Mouse (Mus musculus): ENCODE results near the gene Soga1. TPM values are rescaled to one million over a fixed set of nuclear protein-coding genes. Genes with fewer than 3 reads are reported as not detected.

Gene Soga1
- polyA plus RNA-seq, 1 experiment from 2014 or later: 9.8 TPM

DNA sequence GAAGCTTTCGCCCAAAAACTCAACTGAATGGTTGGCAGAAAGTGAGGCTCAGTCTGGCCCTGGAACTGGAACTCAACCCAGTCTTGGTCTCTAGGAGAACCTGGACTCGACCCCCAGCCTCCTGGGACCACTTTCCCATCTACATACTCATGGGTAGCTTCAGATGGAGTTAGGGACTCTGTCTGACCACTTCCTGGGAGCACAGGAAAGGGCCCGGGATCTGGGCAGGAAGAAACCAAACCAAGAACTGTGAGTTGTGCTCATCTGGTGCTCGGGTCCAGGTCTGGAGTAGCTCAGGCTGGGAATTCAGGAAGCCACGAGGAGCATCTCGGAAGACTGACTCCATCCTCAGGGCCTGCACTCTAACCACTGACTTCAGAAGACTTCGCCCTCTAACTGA is 2.5 kb downstream of the Soga1 start:
- DNase-seq (ENCODE audit: low spot score) (no peak), ATAC-seq (ENCODE audit: low FRiP score) (no peak)
- no peaks in the 10 kb centered on the region for H3K9me3 ChIP-seq (ENCODE audit: control insufficient read depth, low read length)
- peak overlapping the region; percentile 89 for H3K4me2 ChIP-seq (replicated peaks; ENCODE audit: low read depth, low read length)
- peaks cover 19% of the 10 kb centered on the region for H3K4me1 ChIP-seq (replicated peaks; ENCODE audit: control insufficient read depth, insufficient read depth, low read length)
- H3K36me3 ChIP-seq (ENCODE audit: control insufficient read depth, insufficient read depth, low read length): no peaks in the 10 kb centered on the region
- 86% methylated on average over 7 of the region's 7 CpGs for WGBS
- H3K27ac ChIP-seq (ENCODE audit: low read depth, low read length): no peak overlapping the region
- peak overlapping the region; percentile 97 for H3K4me3 ChIP-seq (ENCODE audit: low read depth, low read length)
- H3K9ac ChIP-seq (ENCODE audit: low read depth, low read length): no peak overlapping the region
- no peaks in the 10 kb centered on the region for H3K27me3 ChIP-seq (ENCODE audit: control insufficient read depth, insufficient read depth, low read length)

DNA sequence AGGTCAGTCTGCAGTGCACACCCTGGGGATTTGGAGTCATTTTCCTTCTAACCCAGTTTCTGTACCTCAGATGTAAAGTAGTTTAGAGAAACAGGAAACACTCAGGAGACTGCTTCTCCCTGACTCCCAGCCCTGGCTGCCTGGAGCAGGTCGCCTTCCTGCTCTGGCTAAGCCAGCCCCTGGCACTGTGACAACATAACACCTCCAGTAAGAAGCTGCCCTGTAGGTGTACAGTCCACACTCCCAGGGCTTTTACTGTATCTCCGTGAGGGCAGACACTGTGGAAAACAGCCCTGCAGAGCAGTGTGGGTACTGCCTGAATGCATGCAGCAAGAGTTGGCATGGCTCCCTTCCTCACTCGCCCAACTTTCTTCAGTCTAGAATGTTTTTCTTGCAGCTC is 3.4 kb downstream of the Soga1 start:
- peak overlapping the region; percentile 97 for H3K4me3 ChIP-seq (ENCODE audit: low read depth, low read length)
- peak overlapping the region; percentile 89 for H3K4me2 ChIP-seq (replicated peaks; ENCODE audit: low read depth, low read length)
- peak overlapping the region; percentile 3; the same call in 1 of the 2 replicates for H3K9ac ChIP-seq (ENCODE audit: low read depth, low read length)
- H3K36me3 ChIP-seq (ENCODE audit: control insufficient read depth, insufficient read depth, low read length): no peaks in the 10 kb centered on the region
- peaks cover 21% of the 10 kb centered on the region for H3K4me1 ChIP-seq (replicated peaks; ENCODE audit: control insufficient read depth, insufficient read depth, low read length)
- ATAC-seq (ENCODE audit: low FRiP score): no peak
- DNase-seq (ENCODE audit: low spot score): no peak
- no peaks in the 10 kb centered on the region for H3K9me3 ChIP-seq (ENCODE audit: control insufficient read depth, low read length)
- no peaks in the 10 kb centered on the region for H3K27me3 ChIP-seq (ENCODE audit: control insufficient read depth, insufficient read depth, low read length)
- 64% methylated on average over 3 of the region's 3 CpGs for WGBS
- no peak overlapping the region for H3K27ac ChIP-seq (ENCODE audit: low read depth, low read length)

DNA sequence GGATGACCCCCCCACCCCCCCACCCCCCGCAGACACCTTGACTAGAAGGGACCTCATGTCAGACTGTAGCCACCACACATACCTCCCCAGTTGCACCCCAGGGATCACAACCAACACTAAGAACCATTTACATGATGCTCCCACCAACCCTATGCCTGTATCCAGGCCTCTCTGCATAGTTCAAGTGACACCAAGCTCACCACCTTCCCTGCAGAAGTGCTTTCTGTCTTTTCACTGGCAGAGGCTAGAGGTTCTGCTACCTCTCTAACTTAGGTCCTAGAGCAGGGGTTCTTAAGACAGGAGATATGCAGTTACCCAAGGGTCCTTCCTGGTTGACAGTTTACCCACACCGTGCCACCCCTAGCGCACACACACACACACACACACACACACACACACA is 3.8 kb downstream of the Soga1 start:
- H3K27ac ChIP-seq (ENCODE audit: low read depth, low read length): no peak overlapping the region
- no peaks in the 10 kb centered on the region for H3K27me3 ChIP-seq (ENCODE audit: control insufficient read depth, insufficient read depth, low read length)
- H3K4me1 ChIP-seq (replicated peaks; ENCODE audit: control insufficient read depth, insufficient read depth, low read length): peaks cover 21% of the 10 kb centered on the region
- 89% methylated on average over 3 of the region's 3 CpGs for WGBS
- peak overlapping the region; percentile 3; the same call in 1 of the 2 replicates for H3K9ac ChIP-seq (ENCODE audit: low read depth, low read length)
- no peaks in the 10 kb centered on the region for H3K36me3 ChIP-seq (ENCODE audit: control insufficient read depth, insufficient read depth, low read length)
- H3K4me3 ChIP-seq (ENCODE audit: low read depth, low read length): no peak overlapping the region
- DNase-seq (ENCODE audit: low spot score): no peak
- H3K4me2 ChIP-seq (replicated peaks; ENCODE audit: low read depth, low read length): peak overlapping the region; percentile 89
- no peak for ATAC-seq (ENCODE audit: low FRiP score)
- no peaks in the 10 kb centered on the region for H3K9me3 ChIP-seq (ENCODE audit: control insufficient read depth, low read length)

DNA sequence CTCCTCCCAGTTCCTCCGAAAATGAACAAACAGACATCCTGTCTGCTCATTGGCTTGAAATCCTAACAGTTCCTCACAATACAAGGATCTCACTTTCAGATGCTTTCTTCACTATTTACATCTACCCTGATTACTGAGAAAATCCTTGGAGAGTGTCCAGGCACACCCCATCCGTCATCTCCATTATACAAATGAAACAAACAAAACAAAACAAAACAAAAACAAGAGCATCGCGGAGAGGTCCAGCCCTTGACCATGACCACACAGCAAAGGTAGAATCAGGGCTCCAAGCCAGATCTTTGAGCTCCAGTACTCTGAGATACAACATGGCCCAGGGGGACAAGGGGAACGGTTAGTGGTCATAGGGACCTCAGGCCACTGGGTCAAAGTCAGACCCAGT is 4.3 kb downstream of the Soga1 start:
- no peaks in the 10 kb centered on the region for H3K36me3 ChIP-seq (ENCODE audit: control insufficient read depth, insufficient read depth, low read length)
- no peak overlapping the region for H3K4me2 ChIP-seq (replicated peaks; ENCODE audit: low read depth, low read length)
- H3K4me1 ChIP-seq (replicated peaks; ENCODE audit: control insufficient read depth, insufficient read depth, low read length): peaks cover 21% of the 10 kb centered on the region
- H3K27ac ChIP-seq (ENCODE audit: low read depth, low read length): no peak overlapping the region; the same call in 1 of the 2 replicates
- DNase-seq (ENCODE audit: low spot score) (no peak), ATAC-seq (ENCODE audit: low FRiP score) (no peak)
- no peaks in the 10 kb centered on the region for H3K9me3 ChIP-seq (ENCODE audit: control insufficient read depth, low read length)
- WGBS: 86% methylated on average over 5 of the region's 5 CpGs
- no peaks in the 10 kb centered on the region for H3K27me3 ChIP-seq (ENCODE audit: control insufficient read depth, insufficient read depth, low read length)
- no peak overlapping the region for H3K4me3 ChIP-seq (ENCODE audit: low read depth, low read length)
- no peak overlapping the region for H3K9ac ChIP-seq (ENCODE audit: low read depth, low read length)

DNA sequence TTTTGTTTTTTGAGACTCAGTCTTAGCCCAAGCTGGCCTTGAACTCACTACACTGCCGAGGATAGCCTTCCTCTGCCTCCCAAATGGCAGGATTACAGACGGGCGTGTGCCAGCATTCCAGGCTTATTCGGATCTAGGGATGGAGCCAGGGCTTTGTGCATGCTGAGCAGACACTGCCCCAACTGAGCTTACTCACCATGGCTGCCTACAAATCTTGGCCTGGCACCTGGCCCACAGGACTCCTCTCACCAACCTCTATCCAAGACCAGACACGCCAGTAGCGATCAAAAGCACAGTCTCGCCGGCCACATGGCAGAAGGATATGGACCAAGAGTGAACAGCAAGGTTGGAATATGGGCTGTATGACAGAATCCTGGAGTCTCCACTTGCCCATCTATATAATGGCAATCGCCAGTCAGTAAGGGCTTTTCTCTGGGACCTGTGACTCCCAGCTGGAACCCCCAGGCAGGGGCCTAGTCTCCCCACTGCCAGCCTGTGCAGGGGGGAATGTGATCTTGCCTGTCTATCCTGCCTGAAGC is 4.8 kb downstream of the Soga1 start:
- Histone ChIP-seq H3K9me3 (ENCODE audit: control insufficient read depth, low read length) (no peaks in the 10 kb centered on the region), H3K27ac (ENCODE audit: low read depth, low read length) (no peak overlapping the region), H3K36me3 (ENCODE audit: control insufficient read depth, insufficient read depth, low read length) (no peaks in the 10 kb centered on the region), H3K27me3 (ENCODE audit: control insufficient read depth, insufficient read depth, low read length) (no peaks in the 10 kb centered on the region), H3K4me3 (ENCODE audit: low read depth, low read length) (no peak overlapping the region), H3K4me2 (replicated peaks; ENCODE audit: low read depth, low read length) (no peak overlapping the region), H3K4me1 (replicated peaks; ENCODE audit: control insufficient read depth, insufficient read depth, low read length) (peaks cover 22% of the 10 kb centered on the region), H3K9ac (ENCODE audit: low read depth, low read length) (no peak overlapping the region)
- no peak for ATAC-seq (ENCODE audit: low FRiP score)
- WGBS: 85% methylated on average over 9 of the region's 9 CpGs
- no peak for DNase-seq (ENCODE audit: low spot score)

DNA sequence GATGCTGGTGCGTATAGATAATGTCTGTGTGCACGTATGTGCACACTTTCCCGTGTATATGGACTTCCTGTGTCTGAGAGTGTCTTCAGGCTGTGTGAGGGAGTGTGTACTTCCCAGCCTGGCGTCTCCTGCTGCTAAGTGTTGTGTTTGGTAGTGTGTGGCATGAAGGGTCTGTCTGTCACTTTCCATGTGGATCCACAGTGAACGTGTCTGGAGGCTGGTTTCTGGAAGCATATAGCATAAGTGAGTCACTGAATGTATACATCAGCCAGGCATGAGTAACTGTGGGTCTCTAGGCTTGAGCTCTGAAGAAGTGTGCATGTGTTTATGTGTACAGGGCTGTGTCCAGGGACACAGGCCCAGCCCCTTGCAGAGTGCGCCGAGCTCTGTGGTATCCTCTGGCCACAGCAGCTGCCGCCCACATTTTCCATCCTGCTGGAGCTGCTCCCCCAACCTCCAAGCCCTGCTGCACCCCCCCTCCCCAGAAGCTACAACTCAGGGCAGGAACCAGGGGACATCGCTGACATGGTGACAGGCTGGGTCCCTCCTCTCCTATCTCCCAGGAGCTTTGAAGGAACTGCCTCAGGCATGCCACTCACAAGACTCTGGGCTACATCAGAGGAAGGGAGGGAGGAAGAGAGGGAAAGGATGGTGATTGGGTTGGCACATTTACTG is 5.5 kb downstream of the Soga1 start:
- Histone ChIP-seq H3K4me2 (replicated peaks; ENCODE audit: low read depth, low read length) (no peak overlapping the region), H3K4me1 (replicated peaks; ENCODE audit: control insufficient read depth, insufficient read depth, low read length) (peaks cover 25% of the 10 kb centered on the region), H3K9ac (ENCODE audit: low read depth, low read length) (no peak overlapping the region), H3K27ac (ENCODE audit: low read depth, low read length) (no peak overlapping the region), H3K4me3 (ENCODE audit: low read depth, low read length) (no peak overlapping the region), H3K9me3 (ENCODE audit: control insufficient read depth, low read length) (no peaks in the 10 kb centered on the region), H3K27me3 (ENCODE audit: control insufficient read depth, insufficient read depth, low read length) (no peaks in the 10 kb centered on the region), H3K36me3 (ENCODE audit: control insufficient read depth, insufficient read depth, low read length) (no peaks in the 10 kb centered on the region)
- ATAC-seq (ENCODE audit: low FRiP score): no peak
- 83% methylated on average over 9 of the region's 9 CpGs for WGBS
- no peak for DNase-seq (ENCODE audit: low spot score)

DNA sequence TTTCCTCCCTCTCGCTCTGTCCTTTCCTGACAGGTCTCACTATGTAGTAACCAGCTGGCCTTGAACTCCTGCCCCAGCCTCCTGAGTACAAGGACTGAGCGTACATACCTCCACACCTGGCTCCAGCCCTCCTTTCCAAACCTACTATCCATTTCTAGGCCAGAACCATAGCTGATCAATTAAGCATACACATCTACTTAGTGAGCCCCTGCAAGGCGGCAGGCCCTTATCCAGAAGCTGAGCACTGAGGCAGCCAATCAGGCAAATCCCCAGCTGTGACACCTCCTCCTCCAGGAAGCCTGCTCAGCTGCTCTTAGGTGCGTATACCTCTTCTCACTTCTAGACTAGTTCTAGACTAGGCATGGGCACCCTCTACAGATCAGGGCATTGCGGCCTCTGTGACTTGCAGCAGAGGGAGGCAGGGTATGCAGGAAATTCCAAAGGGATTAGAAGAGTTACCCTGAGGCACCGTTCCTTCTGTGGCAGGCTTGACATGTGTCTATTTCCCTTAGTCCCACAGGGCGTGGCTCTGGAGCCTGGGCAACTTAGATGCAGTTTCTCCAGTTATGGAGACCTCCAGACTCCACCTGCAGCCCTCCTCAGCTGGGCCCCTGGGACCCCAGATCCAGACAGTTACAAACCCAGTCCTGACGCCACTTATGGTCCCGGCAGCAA is 6.6 kb downstream of the Soga1 start:
- Histone ChIP-seq H3K4me3 (ENCODE audit: low read depth, low read length) (no peak overlapping the region), H3K36me3 (ENCODE audit: control insufficient read depth, insufficient read depth, low read length) (no peaks in the 10 kb centered on the region), H3K4me2 (replicated peaks; ENCODE audit: low read depth, low read length) (no peak overlapping the region), H3K4me1 (replicated peaks; ENCODE audit: control insufficient read depth, insufficient read depth, low read length) (peaks cover 25% of the 10 kb centered on the region), H3K27ac (ENCODE audit: low read depth, low read length) (no peak overlapping the region), H3K9ac (ENCODE audit: low read depth, low read length) (no peak overlapping the region), H3K9me3 (ENCODE audit: control insufficient read depth, low read length) (no peaks in the 10 kb centered on the region), H3K27me3 (ENCODE audit: control insufficient read depth, insufficient read depth, low read length) (no peaks in the 10 kb centered on the region)
- ATAC-seq (ENCODE audit: low FRiP score) (no peak), DNase-seq (ENCODE audit: low spot score) (no peak)
- 81% methylated on average over 9 of the region's 9 CpGs for WGBS

DNA sequence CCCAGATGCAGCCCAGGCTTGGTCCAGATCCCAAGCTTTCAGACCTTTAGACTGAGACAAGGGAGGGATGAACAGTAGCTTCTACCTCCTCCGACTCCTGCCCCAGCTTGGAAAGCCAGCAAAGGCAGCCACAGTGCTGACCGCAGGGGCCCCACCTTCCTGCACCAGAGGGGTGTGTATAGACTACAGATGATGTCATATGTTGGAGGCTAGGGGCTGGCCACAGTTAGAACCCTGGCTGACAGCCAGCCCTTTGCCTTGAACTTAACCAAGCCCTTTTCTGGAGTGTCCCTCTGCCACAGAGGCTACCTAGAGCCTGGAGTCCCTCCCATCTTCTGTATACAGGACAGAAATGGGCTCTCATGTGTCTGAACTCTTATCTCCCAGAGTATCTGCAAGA is 7.5 kb downstream of the Soga1 start:
- WGBS: 86% methylated on average over 2 of the region's 2 CpGs
- no peak overlapping the region for H3K27ac ChIP-seq (ENCODE audit: low read depth, low read length)
- H3K27me3 ChIP-seq (ENCODE audit: control insufficient read depth, insufficient read depth, low read length): no peaks in the 10 kb centered on the region
- no peaks in the 10 kb centered on the region for H3K36me3 ChIP-seq (ENCODE audit: control insufficient read depth, insufficient read depth, low read length)
- H3K9me3 ChIP-seq (ENCODE audit: control insufficient read depth, low read length): no peaks in the 10 kb centered on the region
- no peak for ATAC-seq (ENCODE audit: low FRiP score)
- no peak for DNase-seq (ENCODE audit: low spot score)
- H3K4me1 ChIP-seq (replicated peaks; ENCODE audit: control insufficient read depth, insufficient read depth, low read length): peaks cover 19% of the 10 kb centered on the region
- no peak overlapping the region for H3K4me3 ChIP-seq (ENCODE audit: low read depth, low read length)
- no peak overlapping the region for H3K9ac ChIP-seq (ENCODE audit: low read depth, low read length)
- no peak overlapping the region for H3K4me2 ChIP-seq (replicated peaks; ENCODE audit: low read depth, low read length)

DNA sequence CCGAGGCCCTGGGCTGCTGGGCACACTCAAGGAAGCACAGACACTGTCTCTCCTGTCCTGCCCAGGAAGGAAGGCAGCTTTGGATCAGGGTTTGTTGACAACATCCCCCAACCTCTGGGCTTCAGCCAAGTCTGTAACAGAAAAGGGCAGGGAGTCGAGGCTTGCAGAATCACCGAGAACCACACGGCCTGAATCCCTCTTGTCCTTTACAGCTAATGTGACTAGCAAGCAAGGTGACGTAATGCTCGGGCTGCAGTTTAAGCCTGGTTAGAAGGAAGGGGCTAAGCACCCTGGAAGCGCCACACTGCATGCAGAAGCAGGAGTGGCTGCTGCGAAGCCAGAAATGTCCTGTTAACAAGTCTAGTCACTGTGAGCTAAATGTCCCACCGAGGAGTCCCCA is 8.7 kb downstream of the Soga1 start:
- ATAC-seq (ENCODE audit: low FRiP score) (no peak), DNase-seq (ENCODE audit: low spot score) (no peak)
- Histone ChIP-seq H3K36me3 (ENCODE audit: control insufficient read depth, insufficient read depth, low read length) (no peaks in the 10 kb centered on the region), H3K9ac (ENCODE audit: low read depth, low read length) (no peak overlapping the region), H3K4me1 (replicated peaks; ENCODE audit: control insufficient read depth, insufficient read depth, low read length) (peaks cover 9% of the 10 kb centered on the region), H3K4me2 (replicated peaks; ENCODE audit: low read depth, low read length) (no peak overlapping the region), H3K4me3 (ENCODE audit: low read depth, low read length) (no peak overlapping the region), H3K9me3 (ENCODE audit: control insufficient read depth, low read length) (no peaks in the 10 kb centered on the region), H3K27me3 (ENCODE audit: control insufficient read depth, insufficient read depth, low read length) (no peaks in the 10 kb centered on the region), H3K27ac (ENCODE audit: low read depth, low read length) (no peak overlapping the region)
- 74% methylated on average over 9 of the region's 9 CpGs for WGBS
